Mouse (Mus musculus) lung, embryonic 16.5 days (tissue): ENCODE data around the gene Gad1. TPM values are rescaled to one million over a fixed set of nuclear protein-coding genes. Genes with fewer than 3 reads are reported as not detected.

Experiments used
- ATAC-seq: fragments of 200-750 bp; cut with Nextera tagmentation; 2 replicates; pipeline ENCODE4 v1.8.0; 2017; ENCODE audit warnings: low read depth, mild to moderate bottlenecking, moderate library complexity
- H3K27ac ChIP-seq: fragments of 300-500 bp; sonication (generic); 2 replicates; pipeline ENCODE4 v1.5.1; 2014; ENCODE audit warnings: mild to moderate bottlenecking, control low read depth, low read length
- H3K27me3 ChIP-seq: fragments of 300-500 bp; sonication (generic); 2 replicates; pipeline ENCODE4 v1.6.1; 2014; ENCODE audit warnings: low read depth, low read length, mixed read lengths; ENCODE audit not compliant: control insufficient read depth, insufficient read depth
- H3K36me3 ChIP-seq: fragments of 300-500 bp; sonication (generic); 2 replicates; pipeline ENCODE4 v1.6.1; 2014; ENCODE audit warnings: low read length; ENCODE audit not compliant: control insufficient read depth, insufficient read depth
- H3K4me1 ChIP-seq: fragments of 300-500 bp; sonication (generic); replicated peaks from 2 replicates; pipeline ENCODE4 v1.6.1; 2014; ENCODE audit warnings: low read length, mixed read lengths; ENCODE audit not compliant: control insufficient read depth, insufficient read depth
- H3K4me2 ChIP-seq: fragments of 300-500 bp; sonication (generic); 2 replicates; pipeline ENCODE4 v1.6.1; 2014; ENCODE audit warnings: low read depth, low read length, control low read depth
- H3K4me3 ChIP-seq: fragments of 300-500 bp; sonication (generic); 2 replicates; pipeline ENCODE4 v1.5.1; 2014; ENCODE audit warnings: mild to moderate bottlenecking, low read length, control low read depth
- H3K9ac ChIP-seq: fragments of 300-500 bp; sonication (generic); 2 replicates; pipeline ENCODE4 v1.6.1; 2014; ENCODE audit warnings: low read length, control low read depth
- H3K9me3 ChIP-seq: fragments of 300-500 bp; sonication (generic); 2 replicates; pipeline ENCODE4 v1.6.1; 2016; ENCODE audit warnings: low read length; ENCODE audit not compliant: control insufficient read depth
- WGBS: fragments of 180-500 bp; shearing (Covaris S2); extraction: QIAGEN DNeasy Blood & Tissue Kit; methylation state at CpG from one replicate; pipeline ENCODE4 v1.1.7; 2014; 5-methylcytosine and 5-hydroxymethylcytosine counted together
- polyA plus RNA-seq: library from polyadenylated mRNA; unstranded; fragments of >200 nt; fragmentation: Nextera tagmentation; extraction: Ambion mirVana; gene quantifications from 2 replicates; pipeline ENCODE4 v1.2.1, GENCODE M21; 2015

The Gad1 gene
- polyA plus RNA-seq, 1 experiment from 2014 or later, result 0.46 TPM

GRCm38 (mm10) chr2:70614745-70615351 lies 62.0 kb downstream of the Gad1 start:
- H3K9ac ChIP-seq, result no peak overlapping the region
- no peaks in the 10 kb centered on the region for H3K9me3 ChIP-seq
- 85% methylated on average over 7 of the region's 7 CpGs for WGBS
- no peaks in the 10 kb centered on the region for H3K36me3 ChIP-seq
- H3K4me1 ChIP-seq, result no peaks in the 10 kb centered on the region
- ATAC-seq, result no peak
- no peak overlapping the region for H3K4me3 ChIP-seq
- H3K27ac ChIP-seq, result no peak overlapping the region
- H3K27me3 ChIP-seq, result no peaks in the 10 kb centered on the region
- H3K4me2 ChIP-seq, result no peak overlapping the region

GRCm38 (mm10) chr2:70616076-70616475 lies 63.2 kb downstream of the Gad1 start:
- WGBS, result 64% methylated on average over 2 of the region's 2 CpGs
- no peak for ATAC-seq

GRCm38 (mm10) chr2:70616617-70617016 lies 63.7 kb downstream of the Gad1 start:
- no peaks in the 10 kb centered on the region for H3K27me3 ChIP-seq
- no peak overlapping the region for H3K4me3 ChIP-seq
- WGBS, result 58% methylated on average over 3 of the region's 3 CpGs

More at GRCm38 (mm10) chr2:70616076-70616475, 63.2 kb downstream of the Gad1 start:
- Histone ChIP-seq H3K4me2 (no peak overlapping the region), H3K27me3 (no peaks in the 10 kb centered on the region), H3K9ac (no peak overlapping the region), H3K4me3 (no peak overlapping the region), H3K4me1 (no peaks in the 10 kb centered on the region), H3K27ac (no peak overlapping the region), H3K9me3 (no peaks in the 10 kb centered on the region), H3K36me3 (no peaks in the 10 kb centered on the region)

GRCm38 (mm10) chr2:70619232-70619835 lies 66.5 kb downstream of the Gad1 start:
- no peak overlapping the region for H3K27ac ChIP-seq
- no peak for ATAC-seq
- WGBS, result 85% methylated on average over 6 of the region's 6 CpGs
- H3K4me1 ChIP-seq, result no peaks in the 10 kb centered on the region
- no peaks in the 10 kb centered on the region for H3K9me3 ChIP-seq
- no peaks in the 10 kb centered on the region for H3K36me3 ChIP-seq
- H3K4me2 ChIP-seq, result no peak overlapping the region
- H3K4me3 ChIP-seq, result no peak overlapping the region
- no peak overlapping the region for H3K9ac ChIP-seq
- no peaks in the 10 kb centered on the region for H3K27me3 ChIP-seq

More at GRCm38 (mm10) chr2:70616617-70617016, 63.7 kb downstream of the Gad1 start:
- H3K36me3 ChIP-seq, result no peaks in the 10 kb centered on the region
- H3K9me3 ChIP-seq, result no peaks in the 10 kb centered on the region
- no peak for ATAC-seq
- H3K4me1 ChIP-seq, result no peaks in the 10 kb centered on the region
- H3K27ac ChIP-seq, result no peak overlapping the region
- no peak overlapping the region for H3K4me2 ChIP-seq
- no peak overlapping the region for H3K9ac ChIP-seq

GRCm38 (mm10) chr2:70620225-70620624 lies 67.4 kb downstream of the Gad1 start:
- no peaks in the 10 kb centered on the region for H3K27me3 ChIP-seq
- H3K9ac ChIP-seq, result no peak overlapping the region

GRCm38 (mm10) chr2:70622244-70622643 lies 69.4 kb downstream of the Gad1 start:
- ATAC-seq, result no peak
- H3K4me3 ChIP-seq, result no peak overlapping the region
- no peak overlapping the region for H3K9ac ChIP-seq
- no peaks in the 10 kb centered on the region for H3K9me3 ChIP-seq
- H3K4me1 ChIP-seq, result no peaks in the 10 kb centered on the region
- WGBS, result 60% methylated on average over 4 of the region's 4 CpGs
- no peaks in the 10 kb centered on the region for H3K36me3 ChIP-seq
- no peak overlapping the region for H3K4me2 ChIP-seq
- no peak overlapping the region for H3K27ac ChIP-seq
- no peaks in the 10 kb centered on the region for H3K27me3 ChIP-seq

More at GRCm38 (mm10) chr2:70620225-70620624, 67.4 kb downstream of the Gad1 start:
- H3K4me3 ChIP-seq, result no peak overlapping the region
- H3K36me3 ChIP-seq, result no peaks in the 10 kb centered on the region
- no peak overlapping the region for H3K27ac ChIP-seq
- no peaks in the 10 kb centered on the region for H3K4me1 ChIP-seq
- no peak for ATAC-seq
- no peaks in the 10 kb centered on the region for H3K9me3 ChIP-seq
- no peak overlapping the region for H3K4me2 ChIP-seq
- WGBS, result 19% methylated on average over 6 of the region's 6 CpGs

- 42% methylated on average over 7 of the region's 7 CpGs for WGBS
- no peak overlapping the region for H3K9ac ChIP-seq
- H3K4me1 ChIP-seq, result no peaks in the 10 kb centered on the region
- no peaks in the 10 kb centered on the region for H3K9me3 ChIP-seq
- no peaks in the 10 kb centered on the region for H3K27me3 ChIP-seq
- H3K4me3 ChIP-seq, result no peak overlapping the region
- no peak overlapping the region for H3K27ac ChIP-seq
- no peaks in the 10 kb centered on the region for H3K36me3 ChIP-seq
- ATAC-seq, result peak; percentile 43
- H3K4me2 ChIP-seq, result no peak overlapping the region
Observed at GRCm38 (mm10) chr2:70625761-70626160, 72.9 kb downstream of the Gad1 start.

- H3K4me3 ChIP-seq, result no peak overlapping the region
- no peaks in the 10 kb centered on the region for H3K4me1 ChIP-seq
- no peak overlapping the region for H3K4me2 ChIP-seq
- no peak for ATAC-seq
- H3K27me3 ChIP-seq, result no peaks in the 10 kb centered on the region
- H3K36me3 ChIP-seq, result no peaks in the 10 kb centered on the region
- no peak overlapping the region for H3K9ac ChIP-seq
- H3K9me3 ChIP-seq, result no peaks in the 10 kb centered on the region
- H3K27ac ChIP-seq, result no peak overlapping the region
- WGBS, result 83% methylated on average over 12 of the region's 12 CpGs
Observed at GRCm38 (mm10) chr2:70628397-70628796, 75.5 kb downstream of the Gad1 start.

GRCm38 (mm10) chr2:70629339-70629761 lies 76.5 kb downstream of the Gad1 start:
- Histone ChIP-seq H3K4me3 (peak overlapping the region; percentile 26), H3K27ac (no peak overlapping the region), H3K4me1 (no peaks in the 10 kb centered on the region), H3K9me3 (no peaks in the 10 kb centered on the region), H3K36me3 (no peaks in the 10 kb centered on the region), H3K4me2 (peak overlapping the region; percentile 48), H3K27me3 (no peaks in the 10 kb centered on the region), H3K9ac (no peak overlapping the region)
- 9% methylated on average over 10 of the region's 10 CpGs for WGBS
- ATAC-seq, result peak; percentile 87; the same call in 1 of the 2 replicates
